In genomic region chr1:34186033-34186432, GRCm38 (mm10) we compare ENCODE assay signal across 12 mouse cellular contexts.
"Had no signal": no experiment of that assay in that cellular context is flagged by ENCODE, and none has a peak within 500 bp of the region (broad histone marks: within the 10 kb centered on the region; RNA-seq: fewer than 3 reads in every experiment).

No protein-coding gene starts in this region.

- DNase-seq: kidney, postnatal 14 days; left cerebral cortex, postnatal 4 days; lung, adult 2 months; lung, postnatal 36 days; thymus, adult 18-20 months; thymus, postnatal 14 days had no signal

- ATAC-seq: lung, postnatal 0 days; midbrain, embryonic 13.5 days had no signal

- H3K27ac ChIP-seq: kidney, embryonic 15.5 days; liver, embryonic 15.5 days; midbrain, embryonic 13.5 days; neural tube, embryonic 15.5 days had no signal

- H3K36me3 ChIP-seq: liver, embryonic 15.5 days had no signal

- H3K9ac ChIP-seq: kidney, embryonic 15.5 days; liver, embryonic 15.5 days; midbrain, embryonic 13.5 days; neural tube, embryonic 15.5 days had no signal

- H3K4me1 ChIP-seq: kidney, embryonic 15.5 days; liver, embryonic 15.5 days had no signal

- H3K4me2 ChIP-seq: kidney, embryonic 15.5 days; liver, embryonic 11.5 days; liver, embryonic 15.5 days; midbrain, embryonic 13.5 days; neural tube, embryonic 15.5 days had no signal

- H3K27me3 ChIP-seq: kidney, embryonic 15.5 days; liver, embryonic 15.5 days; midbrain, embryonic 13.5 days; neural tube, embryonic 15.5 days had no signal

- H3K4me3 ChIP-seq: kidney, embryonic 15.5 days; liver, embryonic 15.5 days; midbrain, embryonic 13.5 days; neural tube, embryonic 15.5 days had no signal

- H3K9me3 ChIP-seq: kidney, embryonic 15.5 days; liver, embryonic 15.5 days; midbrain, embryonic 13.5 days; neural tube, embryonic 15.5 days had no signal
